Mouse (Mus musculus) cerebellum, adult 2 months (tissue): ENCODE data around the gene Dab2ip.

Source experiments
- CTCF ChIP-seq: fragments of 200-500 bp; IDR thresholded peaks from 2 replicates; pipeline ENCODE4 v1.5.1; 2011; ENCODE audit warnings: low read depth, mild to moderate bottlenecking, control low read depth, low read length, moderate library complexity, borderline replicate concordance; ENCODE audit not compliant: insufficient read depth
- POLR2A ChIP-seq: fragments of 200-500 bp; IDR thresholded peaks from 2 replicates; pipeline ENCODE4 v1.6.1; 2011; ENCODE audit warnings: low read length, control low read depth, borderline replicate concordance; ENCODE audit not compliant: insufficient read depth

GRCm38 (mm10) chr2:35640576-35640975 lies 82.5 kb downstream of the Dab2ip start:
- TF ChIP-seq CTCF (no peak), POLR2A (no peak)
